Mouse (Mus musculus): ENCODE measurements around the gene Ttc14. TPM values are rescaled to one million over a fixed set of nuclear protein-coding genes. Genes with fewer than 3 reads are reported as not detected.

Ttc14 gene
- polyA plus RNA-seq (2014; fragmentation: Nextera tagmentation; extraction: Ambion mirVana), result 73.6 and 76.4 TPM in 2 replicates

- Histone ChIP-seq H3K36me3 (replicated peaks; ENCODE audit: control insufficient read depth, insufficient read depth) (peaks cover 13% of the 10 kb centered on the region), H3K4me1 (replicated peaks; ENCODE audit: control insufficient read depth, insufficient read depth, low read length) (peaks cover 4% of the 10 kb centered on the region; the same call in 1 of the 2 replicates), H3K4me3 (replicated peaks; ENCODE audit: low read length) (peak within 1 kb of the TSS; percentile 100), H3K9me3 (ENCODE audit: control insufficient read depth, low read length) (no peaks in the 10 kb centered on the region), H3K4me2 (replicated peaks) (peak within 1 kb of the TSS; percentile 58), H3K27ac (peak within 1 kb of the TSS; percentile 99), H3K9ac (peak within 1 kb of the TSS; percentile 96), H3K27me3 (ENCODE audit: control insufficient read depth, insufficient read depth, low read length) (no peaks in the 10 kb centered on the region)
- DNase-seq (ENCODE audit: low spot score) (peak; percentile 98), ATAC-seq (ENCODE audit: low FRiP score) (peak; percentile 99)
- under 1% methylated on average over 88 of the region's 90 CpGs for WGBS
Measured at GRCm38 (mm10) chr3:33799617-33800512, at the start of gene Ttc14. Ttc14 (plus strand) TSS chr3:33799832.

GRCm38 (mm10) chr3:33790975-33791374, 8.7 kb upstream of the Ttc14 start:
- DNase-seq (ENCODE audit: low spot score), result peak; percentile 77
- H3K9me3 ChIP-seq (ENCODE audit: control insufficient read depth, low read length), result no peaks in the 10 kb centered on the region
- no peak overlapping the region for H3K27ac ChIP-seq

GRCm38 (mm10) chr3:33800513-33800820, 835 bp downstream of the Ttc14 start:
- H3K4me3 ChIP-seq (replicated peaks; ENCODE audit: low read length), result peak overlapping the region; percentile 100
- WGBS, result under 1% methylated on average over 16 of the region's 16 CpGs
- peak overlapping the region; percentile 96 for H3K9ac ChIP-seq
- H3K9me3 ChIP-seq (ENCODE audit: control insufficient read depth, low read length), result no peaks in the 10 kb centered on the region
- DNase-seq (ENCODE audit: low spot score), result peak; percentile 45
- H3K27me3 ChIP-seq (ENCODE audit: control insufficient read depth, insufficient read depth, low read length), result no peaks in the 10 kb centered on the region
- peak overlapping the region; percentile 58 for H3K4me2 ChIP-seq (replicated peaks)
- peaks cover 17% of the 10 kb centered on the region for H3K36me3 ChIP-seq (replicated peaks; ENCODE audit: control insufficient read depth, insufficient read depth)
- peaks cover 4% of the 10 kb centered on the region; the same call in 1 of the 2 replicates for H3K4me1 ChIP-seq (replicated peaks; ENCODE audit: control insufficient read depth, insufficient read depth, low read length)
- H3K27ac ChIP-seq, result peak overlapping the region; percentile 99
- no peak for ATAC-seq (ENCODE audit: low FRiP score)

More at GRCm38 (mm10) chr3:33790975-33791374, 8.7 kb upstream of the Ttc14 start:
- no peak overlapping the region for H3K4me2 ChIP-seq (replicated peaks)
- ATAC-seq (ENCODE audit: low FRiP score), result peak; percentile 64; the same call in 1 of the 2 replicates
- no peaks in the 10 kb centered on the region for H3K36me3 ChIP-seq (replicated peaks; ENCODE audit: control insufficient read depth, insufficient read depth)
- H3K27me3 ChIP-seq (ENCODE audit: control insufficient read depth, insufficient read depth, low read length), result no peaks in the 10 kb centered on the region
- H3K4me3 ChIP-seq (replicated peaks; ENCODE audit: low read length), result no peak overlapping the region
- H3K9ac ChIP-seq, result no peak overlapping the region
- no peaks in the 10 kb centered on the region for H3K4me1 ChIP-seq (replicated peaks; ENCODE audit: control insufficient read depth, insufficient read depth, low read length)

- 75% methylated on average over 1 of the region's 1 CpGs for WGBS
- Histone ChIP-seq H3K9me3 (ENCODE audit: control insufficient read depth, low read length) (no peaks in the 10 kb centered on the region), H3K27me3 (ENCODE audit: control insufficient read depth, insufficient read depth, low read length) (no peaks in the 10 kb centered on the region), H3K36me3 (replicated peaks; ENCODE audit: control insufficient read depth, insufficient read depth) (peaks cover 62% of the 10 kb centered on the region), H3K27ac (no peak overlapping the region), H3K4me1 (replicated peaks; ENCODE audit: control insufficient read depth, insufficient read depth, low read length) (no peaks in the 10 kb centered on the region), H3K4me2 (replicated peaks) (no peak overlapping the region), H3K9ac (no peak overlapping the region), H3K4me3 (replicated peaks; ENCODE audit: low read length) (no peak overlapping the region)
- ATAC-seq (ENCODE audit: low FRiP score) (no peak), DNase-seq (ENCODE audit: low spot score) (no peak)
Measured at GRCm38 (mm10) chr3:33807151-33807550, 7.5 kb downstream of the Ttc14 start.

- Histone ChIP-seq H3K27me3 (ENCODE audit: control insufficient read depth, insufficient read depth, low read length) (no peaks in the 10 kb centered on the region), H3K4me2 (replicated peaks) (no peak overlapping the region), H3K4me1 (replicated peaks; ENCODE audit: control insufficient read depth, insufficient read depth, low read length) (no peaks in the 10 kb centered on the region), H3K27ac (no peak overlapping the region), H3K9ac (no peak overlapping the region), H3K9me3 (ENCODE audit: control insufficient read depth, low read length) (no peaks in the 10 kb centered on the region), H3K4me3 (replicated peaks; ENCODE audit: low read length) (no peak overlapping the region), H3K36me3 (replicated peaks; ENCODE audit: control insufficient read depth, insufficient read depth) (no peaks in the 10 kb centered on the region)
- WGBS, result 46% methylated on average over 9 of the region's 9 CpGs
- DNase-seq (ENCODE audit: low spot score) (peak; percentile 72), ATAC-seq (ENCODE audit: low FRiP score) (peak; percentile 73)
Measured at GRCm38 (mm10) chr3:33824135-33824946, 24.7 kb downstream of the Ttc14 start.

- H3K27me3 ChIP-seq (ENCODE audit: control insufficient read depth, insufficient read depth, low read length), result no peaks in the 10 kb centered on the region
- DNase-seq (ENCODE audit: low spot score) (no peak), ATAC-seq (ENCODE audit: low FRiP score) (no peak)
- no peak overlapping the region for H3K9ac ChIP-seq
- no peak overlapping the region for H3K27ac ChIP-seq
- H3K4me2 ChIP-seq (replicated peaks), result no peak overlapping the region
- WGBS, result 87% methylated on average over 10 of the region's 10 CpGs
- H3K36me3 ChIP-seq (replicated peaks; ENCODE audit: control insufficient read depth, insufficient read depth), result no peaks in the 10 kb centered on the region
- H3K4me1 ChIP-seq (replicated peaks; ENCODE audit: control insufficient read depth, insufficient read depth, low read length), result no peaks in the 10 kb centered on the region
- H3K9me3 ChIP-seq (ENCODE audit: control insufficient read depth, low read length), result no peaks in the 10 kb centered on the region
- no peak overlapping the region for H3K4me3 ChIP-seq (replicated peaks; ENCODE audit: low read length)
Measured at GRCm38 (mm10) chr3:33832351-33832750, 32.7 kb downstream of the Ttc14 start.

GRCm38 (mm10) chr3:33836576-33836975, 36.9 kb downstream of the Ttc14 start:
- Histone ChIP-seq H3K4me2 (replicated peaks) (no peak overlapping the region), H3K27ac (no peak overlapping the region), H3K4me1 (replicated peaks; ENCODE audit: control insufficient read depth, insufficient read depth, low read length) (no peaks in the 10 kb centered on the region), H3K9ac (no peak overlapping the region), H3K36me3 (replicated peaks; ENCODE audit: control insufficient read depth, insufficient read depth) (no peaks in the 10 kb centered on the region), H3K27me3 (ENCODE audit: control insufficient read depth, insufficient read depth, low read length) (no peaks in the 10 kb centered on the region), H3K9me3 (ENCODE audit: control insufficient read depth, low read length) (no peaks in the 10 kb centered on the region), H3K4me3 (replicated peaks; ENCODE audit: low read length) (no peak overlapping the region)
- DNase-seq (ENCODE audit: low spot score), result no peak
- WGBS, result 93% methylated on average over 13 of the region's 13 CpGs
- no peak for ATAC-seq (ENCODE audit: low FRiP score)

- no peaks in the 10 kb centered on the region for H3K9me3 ChIP-seq (ENCODE audit: control insufficient read depth, low read length)
- DNase-seq (ENCODE audit: low spot score) (no peak), ATAC-seq (ENCODE audit: low FRiP score) (no peak)
- H3K36me3 ChIP-seq (replicated peaks; ENCODE audit: control insufficient read depth, insufficient read depth), result no peaks in the 10 kb centered on the region
- H3K27ac ChIP-seq, result no peak overlapping the region
- no peak overlapping the region for H3K9ac ChIP-seq
- H3K27me3 ChIP-seq (ENCODE audit: control insufficient read depth, insufficient read depth, low read length), result no peaks in the 10 kb centered on the region
- H3K4me2 ChIP-seq (replicated peaks), result no peak overlapping the region
- peaks cover 4% of the 10 kb centered on the region; the same call in 1 of the 2 replicates for H3K4me1 ChIP-seq (replicated peaks; ENCODE audit: control insufficient read depth, insufficient read depth, low read length)
- 72% methylated on average over 10 of the region's 10 CpGs for WGBS
- no peak overlapping the region for H3K4me3 ChIP-seq (replicated peaks; ENCODE audit: low read length)
Measured at GRCm38 (mm10) chr3:33838877-33839276, 39.2 kb downstream of the Ttc14 start.
